Mouse (Mus musculus) adrenal gland, postnatal 10 days (tissue): ENCODE results near the gene Senp5. TPM values are rescaled to one million over a fixed set of nuclear protein-coding genes. Genes with fewer than 3 reads are reported as not detected.

ENCODE experiments used
- microRNA-seq: library from miRNA; unstranded; fragments of <30 nt; microRNA quantifications from one replicate; pipeline ENCODE4 v1.2.0, GENCODE M21; 2021
- total RNA-seq, 2 experiments: library from RNA; stranded (reverse); gene quantifications; 2 replicates each; pipeline ENCODE4 v1.2.3; 2021

Senp5 gene
- total RNA-seq, 2 experiments from 2014 or later: 22.0 to 22.8 TPM

Small RNA genes within 50 kb of the gene (microRNA-seq; reads per million reads assigned to microRNA genes)
- gene Gm26269: not detected

Other genes starting within 250 kb of the Senp5 start
- under 1 TPM; 0.06 to 0.24 TPM for gene Meltf, start 124.5 kb downstream of the Senp5 start, total RNA-seq
- gene Pigz, start 69.4 kb downstream of the Senp5 start, total RNA-seq: 1 to 10 TPM in 1 of 2 experiments, under 1 TPM in 1; 0.48 to 1.6 TPM
- 10 to 100 TPM; 55.0 to 58.8 TPM for gene 0610012G03Rik, start 54.8 kb downstream of the Senp5 start, total RNA-seq
- 10 to 100 TPM; 41.2 to 43.9 TPM for gene Ncbp2, start 54.8 kb downstream of the Senp5 start, total RNA-seq
- gene Pak2, start 76.1 kb upstream of the Senp5 start, total RNA-seq: 10 to 100 TPM; 47.5 to 50.3 TPM
- gene Pigx, start 96.5 kb upstream of the Senp5 start, total RNA-seq: 10 to 100 TPM; 34.1 to 35.0 TPM
- gene Cep19, start 96.5 kb upstream of the Senp5 start, total RNA-seq: 10 to 100 TPM; 10.8 to 11.2 TPM
- gene Nrros, start 162.3 kb upstream of the Senp5 start, total RNA-seq: 10 to 100 TPM; 11.0 to 16.4 TPM
- gene Bex6, start 176.5 kb upstream of the Senp5 start, total RNA-seq: not detected
- 10 to 100 TPM; 18.2 to 20.0 TPM for gene Fbxo45, start 243.9 kb upstream of the Senp5 start, total RNA-seq
- gene Wdr53, start 243.9 kb upstream of the Senp5 start, total RNA-seq: 10 to 100 TPM; 12.3 to 13.9 TPM